Mouse (Mus musculus): Measurements from ENCODE around the gene Megf9. TPM values are rescaled to one million over a fixed set of nuclear protein-coding genes. Genes with fewer than 3 reads are reported as not detected.

The Megf9 gene
- 10 to 100 TPM; 26.0 to 43.4 TPM for total RNA-seq (2021)
- long read RNA-seq, experiment 1, partial matches to known transcripts = 0 of 2 reads
- long read RNA-seq, experiment 1, other reads (novel, unspliced or antisense) = 2 of 2 reads
- long read RNA-seq, experiment 2, full-length matches to known transcripts = 1 of 2 reads
- long read RNA-seq, experiment 2, partial matches to known transcripts = 0 of 2 reads
- long read RNA-seq, experiment 2, other reads (novel, unspliced or antisense) = 1 of 2 reads

- DNase-seq = peak; percentile 99 to 100
Measured at GRCm38 (mm10) chr4:70534891-70535269, at the start of gene Megf9. TSS of gene Megf9 (minus strand) at chr4:70534995.

- DNase-seq = peak; percentile 55 to 68
Measured at GRCm38 (mm10) chr4:70579654-70580053, 44.9 kb upstream of the Megf9 start.

GRCm38 (mm10) chr4:70578301-70578700 is 43.5 kb upstream of the Megf9 start:
- DNase-seq = no peak

- no peak for DNase-seq
Measured at GRCm38 (mm10) chr4:70576096-70576495, 41.3 kb upstream of the Megf9 start.

GRCm38 (mm10) chr4:70573926-70574325 is 39.1 kb upstream of the Megf9 start:
- no peak for DNase-seq

GRCm38 (mm10) chr4:70553888-70554287 is 19.1 kb upstream of the Megf9 start:
- peak; percentile 64 to 75 for DNase-seq

- DNase-seq = no peak
Measured at GRCm38 (mm10) chr4:70553230-70553797, 18.5 kb upstream of the Megf9 start.

GRCm38 (mm10) chr4:70552120-70552519 is 17.3 kb upstream of the Megf9 start:
- no peak for DNase-seq

GRCm38 (mm10) chr4:70547411-70548148 is 12.8 kb upstream of the Megf9 start:
- no peak for DNase-seq

GRCm38 (mm10) chr4:70545869-70546542 is 11.2 kb upstream of the Megf9 start:
- no peak for DNase-seq

GRCm38 (mm10) chr4:70544390-70544789 is 9.6 kb upstream of the Megf9 start:
- DNase-seq = no peak

- no peak for DNase-seq
Measured at GRCm38 (mm10) chr4:70542387-70542786, 7.6 kb upstream of the Megf9 start.

- peak; percentile 46 to 50 for DNase-seq
Measured at GRCm38 (mm10) chr4:70540743-70541142, 5.9 kb upstream of the Megf9 start.

GRCm38 (mm10) chr4:70536661-70537580 is 2.1 kb upstream of the Megf9 start:
- DNase-seq = peak; percentile 25 to 35

- peak; percentile 50 to 64 for DNase-seq
Measured at GRCm38 (mm10) chr4:70535711-70536311, 1.0 kb upstream of the Megf9 start.

- peak in 1 of 2 experiments; percentile 77 for DNase-seq
Measured at GRCm38 (mm10) chr4:70535289-70535688, 494 bp upstream of the Megf9 start.

- DNase-seq = peak; percentile 30 to 63
Measured at GRCm38 (mm10) chr4:70534078-70534890, 511 bp downstream of the Megf9 start.

GRCm38 (mm10) chr4:70533056-70533805 is 1.6 kb downstream of the Megf9 start:
- DNase-seq = no peak

- no peak for DNase-seq
Measured at GRCm38 (mm10) chr4:70531021-70531420, 3.8 kb downstream of the Megf9 start.

- DNase-seq = no peak
Measured at GRCm38 (mm10) chr4:70528622-70529021, 6.2 kb downstream of the Megf9 start.

All from adrenal gland, postnatal 36 days (tissue).